Mouse (Mus musculus) cerebellum, adult 18-20 months (tissue): ENCODE results near the gene Pnp2.
"Not testable (repeated sequence)": the region's sequence is repeated elsewhere in the genome, so short reads cannot be mapped to it uniquely, and the experiment has no call there.

Experiments used
- DNase-seq, 2 experiments: peaks; one replicate each; pipeline ENCODE4 v3.0.0; 2021

The Pnp2 gene

DNA sequence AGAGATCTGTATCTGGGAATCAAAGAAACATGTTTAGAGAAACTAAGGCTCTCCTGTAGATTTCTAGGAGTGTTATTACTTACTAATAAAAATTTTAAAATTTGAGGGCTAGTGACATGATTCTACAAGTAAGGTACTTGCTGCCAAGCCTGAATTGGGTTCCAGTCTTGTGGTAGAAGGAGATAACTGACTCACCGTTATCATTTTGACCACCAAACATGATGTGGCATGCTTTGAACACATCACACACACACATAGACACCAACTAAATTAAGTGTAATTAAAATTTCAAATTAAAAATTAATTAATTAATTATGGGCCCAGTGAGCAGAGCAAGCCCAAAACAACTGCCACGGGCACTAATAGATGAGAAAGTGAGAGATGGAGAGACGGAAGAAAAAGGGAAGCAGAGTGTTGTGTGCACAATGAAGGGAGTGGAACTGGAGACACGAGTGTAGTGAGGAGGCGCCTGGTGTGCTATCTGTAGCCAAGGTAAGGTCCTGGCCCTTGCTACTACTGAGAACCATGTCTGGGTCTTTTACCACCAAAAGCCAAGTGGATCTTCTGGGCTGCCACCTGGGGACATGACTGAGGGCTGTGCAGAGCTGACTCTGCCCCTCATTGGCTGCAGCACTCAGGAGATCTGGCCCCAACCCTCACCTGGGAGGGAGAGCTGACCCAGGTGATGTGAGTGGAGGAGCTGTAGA lies 2.6 kb downstream of the Pnp2 start:
- not testable (repeated sequence) for DNase-seq

DNA sequence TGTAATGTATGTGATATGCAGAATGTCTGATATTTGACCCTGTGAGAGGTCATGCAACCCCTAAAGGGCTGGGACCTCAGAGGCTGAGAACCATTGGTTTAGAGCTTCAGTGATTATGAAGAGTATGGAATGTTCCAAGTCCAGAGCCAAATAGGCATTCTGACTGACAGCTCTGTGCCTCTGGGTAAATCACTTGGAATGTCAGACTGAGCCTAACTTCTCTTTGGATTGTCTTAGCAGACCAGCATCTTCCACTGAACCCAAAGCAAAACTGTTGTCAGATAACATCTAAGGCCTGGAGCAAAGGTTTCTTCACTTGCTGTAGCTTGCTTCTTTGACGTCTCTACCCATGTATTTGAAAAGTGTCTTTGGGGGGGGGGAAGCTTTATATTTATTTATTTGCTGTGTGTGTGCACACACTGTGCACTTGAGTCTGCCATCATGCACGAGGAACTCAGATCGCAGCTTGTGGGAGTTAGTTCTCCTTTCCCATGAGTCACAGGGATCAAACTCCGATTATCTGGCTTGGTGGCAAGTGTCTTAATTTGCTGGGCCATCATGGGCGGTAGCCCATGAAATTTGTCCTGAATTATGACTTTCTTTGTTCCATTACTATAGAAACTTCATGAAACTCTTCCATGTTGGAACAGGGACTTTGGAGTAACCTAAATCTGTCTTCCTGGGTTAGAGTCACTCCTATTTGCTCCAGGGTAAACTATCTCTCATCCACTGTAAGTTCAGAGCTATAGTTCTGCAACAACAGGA lies 12.6 kb downstream of the Pnp2 start:
- DNase-seq, result no peak

DNA sequence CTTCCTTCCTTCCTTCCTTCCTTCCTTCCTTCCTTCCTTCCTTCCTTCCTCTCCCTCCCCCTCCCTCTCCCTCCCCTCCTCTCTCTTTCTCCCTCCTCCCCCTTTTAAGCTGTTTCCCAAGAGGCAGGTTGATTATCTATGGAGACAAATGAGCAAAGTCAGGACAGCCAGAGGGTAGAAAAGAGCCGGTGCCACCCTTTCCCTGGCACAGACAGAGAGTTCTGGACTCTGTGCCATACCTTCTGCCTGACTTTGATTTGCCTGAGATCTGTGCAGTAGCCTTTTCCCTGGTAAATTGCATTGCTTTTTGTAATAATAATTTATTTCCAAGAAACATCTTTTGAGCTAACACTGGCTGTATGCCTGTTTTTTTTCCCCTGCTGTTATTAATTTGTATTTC lies 13.2 kb downstream of the Pnp2 start:
- peak in 1 of 2 experiments; percentile 10 for DNase-seq

GRCm38 (mm10) chr14:50969558-50970544 lies 14.1 kb downstream of the Pnp2 start:
- peak; percentile 35 to 48 for DNase-seq

GRCm38 (mm10) chr14:50970822-50971221 lies 15.0 kb downstream of the Pnp2 start:
- DNase-seq, result no peak

GRCm38 (mm10) chr14:50973054-50973453 lies 17.3 kb downstream of the Pnp2 start:
- DNase-seq, result not testable (repeated sequence)

DNA sequence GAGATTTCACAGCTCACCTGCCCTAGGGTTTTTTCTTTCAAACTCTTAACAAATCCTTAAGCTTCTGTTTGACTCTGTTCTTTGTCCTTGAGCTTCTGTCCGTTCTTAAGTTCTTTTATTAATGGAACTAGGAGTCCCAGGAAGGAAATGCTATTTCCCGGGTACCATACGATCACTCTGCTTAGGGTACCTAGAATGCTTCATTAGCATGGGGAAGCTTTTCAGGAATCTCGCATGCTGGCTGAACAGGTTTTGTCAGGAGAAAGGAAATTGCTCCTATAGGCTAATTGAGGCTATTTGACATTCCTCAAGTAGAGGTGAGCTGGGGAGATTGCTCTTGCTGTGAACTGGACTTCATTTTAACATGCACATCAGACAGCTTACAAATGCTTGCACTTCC lies 17.9 kb downstream of the Pnp2 start:
- DNase-seq, result no peak

DNA sequence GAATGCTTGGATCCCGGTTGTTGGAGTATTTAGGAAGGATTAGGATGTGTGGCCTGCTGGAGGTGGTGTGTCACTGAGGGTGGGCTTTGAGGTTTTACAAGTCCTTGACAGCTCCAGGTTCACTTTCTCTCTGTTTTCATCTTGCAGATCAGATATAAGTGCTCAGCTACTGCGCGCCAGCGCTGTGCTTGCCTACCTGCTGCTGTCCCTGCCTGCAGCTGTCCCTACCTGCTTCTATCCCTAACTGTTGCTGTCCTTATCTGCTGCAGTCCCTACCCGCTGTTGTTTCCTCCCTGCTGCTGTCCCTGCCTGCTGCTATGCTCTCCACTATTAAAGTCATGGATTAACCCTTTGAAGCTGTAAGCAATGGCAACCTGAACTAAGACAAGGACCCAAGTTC lies 19.2 kb downstream of the Pnp2 start:
- DNase-seq, result no peak

DNA sequence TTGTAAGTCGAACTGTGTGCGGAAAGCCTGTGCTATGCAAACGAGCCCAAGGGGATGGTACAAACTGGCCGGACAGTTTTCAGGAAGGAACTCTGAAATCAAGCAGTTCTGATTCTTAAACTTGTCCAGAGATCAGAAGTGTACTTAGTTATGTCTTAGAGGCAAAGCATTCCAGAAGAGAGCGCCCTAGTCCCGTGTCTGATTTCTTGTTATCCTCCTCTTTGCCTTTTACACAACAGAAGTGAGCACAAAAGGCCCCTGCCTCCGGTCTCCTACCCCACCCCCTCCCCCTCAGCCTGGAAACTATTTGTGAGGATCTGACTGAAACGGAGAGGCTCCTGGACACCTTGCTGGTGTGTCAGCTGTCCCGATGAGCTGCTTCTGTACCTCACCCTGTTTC lies 20.9 kb downstream of the Pnp2 start:
- DNase-seq, result no peak

- not testable (repeated sequence) for DNase-seq
Observed at GRCm38 (mm10) chr14:50978451-50978850, 22.7 kb downstream of the Pnp2 start.

DNA sequence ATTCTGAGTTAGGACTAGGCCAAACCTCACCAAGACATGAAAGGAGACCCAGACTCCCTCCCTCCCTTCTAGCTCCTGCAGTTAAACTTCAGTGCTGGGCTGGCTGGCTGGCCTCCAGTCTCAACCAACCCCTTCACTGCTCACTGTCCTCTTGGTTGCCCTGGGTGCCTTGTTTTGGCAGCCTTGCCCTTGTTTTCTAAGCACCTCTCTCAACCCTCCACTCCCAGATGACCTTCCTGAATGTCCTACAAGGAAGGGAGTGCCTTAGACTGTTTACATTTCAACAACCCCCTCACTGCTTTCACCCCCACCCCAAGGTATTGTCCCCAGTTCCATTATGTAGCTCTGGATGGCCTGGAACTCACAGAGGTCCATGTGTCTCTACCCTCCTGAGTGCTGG lies 23.8 kb downstream of the Pnp2 start:
- DNase-seq, result no peak

- DNase-seq, result no peak
Observed at GRCm38 (mm10) chr14:50981207-50981606, 25.4 kb downstream of the Pnp2 start.

DNA sequence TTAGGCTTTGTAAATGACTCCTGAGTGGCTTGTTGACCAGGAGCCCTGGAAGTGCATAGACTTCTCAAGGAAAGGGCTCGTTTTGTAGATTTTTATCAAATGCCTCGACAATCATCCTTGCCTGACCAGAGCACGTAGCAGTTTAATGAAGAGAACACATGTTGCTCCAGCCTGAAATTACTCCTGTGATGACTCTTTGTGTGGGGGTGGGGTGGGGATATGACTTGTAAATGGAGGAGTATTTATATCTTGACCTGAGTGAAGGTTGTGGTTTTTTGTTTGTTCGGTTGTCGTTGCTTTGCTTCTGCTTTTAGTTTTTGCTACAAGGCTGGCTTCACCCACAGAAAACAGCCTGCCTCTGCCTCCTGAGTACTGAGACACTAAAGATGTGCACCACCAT lies 26.0 kb downstream of the Pnp2 start:
- DNase-seq, result no peak

GRCm38 (mm10) chr14:50987668-50988067 lies 31.9 kb downstream of the Pnp2 start:
- DNase-seq, result no peak

DNA sequence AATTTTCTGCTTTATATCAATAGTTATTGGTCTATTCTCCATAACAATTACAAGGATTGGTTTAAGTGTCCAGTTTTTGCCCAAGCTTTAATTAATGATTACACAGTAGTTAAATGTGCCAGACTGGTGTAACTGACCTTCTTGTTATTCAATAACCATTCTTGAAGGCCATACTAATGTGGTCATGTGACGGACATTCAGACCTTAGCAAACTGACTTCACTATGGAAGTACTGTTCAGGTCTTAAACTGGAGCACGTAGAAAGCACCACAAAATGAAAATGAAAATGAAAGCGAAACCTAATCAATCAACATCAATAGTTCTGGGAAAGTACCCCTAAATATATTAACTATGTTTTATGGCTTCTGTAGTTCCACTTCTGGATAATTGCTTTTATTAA lies 35.2 kb downstream of the Pnp2 start:
- DNase-seq, result no peak

DNA sequence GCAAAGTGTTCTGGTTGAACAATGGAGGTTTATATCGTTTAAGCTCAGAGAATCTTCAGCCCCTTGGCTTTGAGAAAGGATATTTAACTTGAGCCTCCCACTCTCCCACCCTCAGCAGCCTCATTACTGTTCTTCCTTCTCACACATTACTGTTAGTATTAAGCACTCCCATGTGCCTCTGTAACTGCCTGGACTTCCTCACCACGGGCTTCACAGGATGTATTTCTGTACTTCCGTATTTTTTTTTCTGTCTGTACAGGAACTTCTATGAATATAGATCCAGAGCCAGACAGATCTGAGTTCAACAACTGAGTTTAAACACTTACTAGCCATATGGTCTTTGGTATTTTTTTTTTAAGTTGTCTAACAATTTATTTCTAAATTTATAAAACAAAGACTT lies 41.3 kb downstream of the Pnp2 start:
- DNase-seq, result no peak

GRCm38 (mm10) chr14:50997999-50998666 lies 42.3 kb downstream of the Pnp2 start:
- DNase-seq, result no peak

- no peak for DNase-seq
Observed at GRCm38 (mm10) chr14:51007152-51007801, 51.5 kb downstream of the Pnp2 start, which contains the start of gene Rnase10. Gene Rnase10, plus strand, starts transcription at chr14:51007751.

DNA sequence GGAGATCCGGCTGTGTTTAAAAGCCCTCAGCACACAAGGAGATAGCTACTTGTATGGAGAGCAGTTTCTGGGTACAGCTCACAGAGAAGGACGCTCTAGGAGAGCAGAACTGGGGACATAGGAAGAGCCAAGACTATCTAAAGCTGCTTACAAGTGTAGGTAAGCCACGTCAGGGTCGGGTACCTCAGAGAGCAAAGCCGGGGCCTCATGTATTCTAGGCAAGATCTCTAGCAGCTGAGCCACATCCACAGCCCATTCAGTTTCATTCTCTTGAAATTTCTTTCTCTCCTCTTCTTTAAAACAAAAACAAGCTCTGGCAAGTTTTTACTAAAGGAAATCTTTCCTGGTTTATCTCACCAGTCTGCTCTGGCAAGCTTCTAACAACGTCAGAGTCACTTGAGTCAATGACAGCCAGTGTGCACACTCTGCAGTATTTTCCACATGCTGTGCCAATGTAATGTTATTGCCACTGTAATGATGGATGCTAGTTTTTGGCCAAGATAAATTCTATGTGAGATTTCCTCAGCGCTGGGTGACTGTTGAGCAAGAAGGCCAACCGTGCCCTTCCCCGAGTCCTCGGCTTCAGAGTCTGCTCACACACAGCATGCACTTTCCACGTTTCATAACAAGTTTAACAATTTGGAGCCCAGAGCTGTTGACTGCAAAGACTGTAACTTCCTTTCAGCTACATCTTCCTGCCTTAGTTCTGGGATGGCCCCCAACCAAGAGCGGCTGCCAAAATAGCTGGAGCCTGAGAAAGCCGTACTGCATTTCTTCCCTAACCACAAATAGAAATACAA lies 52.3 kb downstream of the Pnp2 start:
- DNase-seq, result no peak

DNA sequence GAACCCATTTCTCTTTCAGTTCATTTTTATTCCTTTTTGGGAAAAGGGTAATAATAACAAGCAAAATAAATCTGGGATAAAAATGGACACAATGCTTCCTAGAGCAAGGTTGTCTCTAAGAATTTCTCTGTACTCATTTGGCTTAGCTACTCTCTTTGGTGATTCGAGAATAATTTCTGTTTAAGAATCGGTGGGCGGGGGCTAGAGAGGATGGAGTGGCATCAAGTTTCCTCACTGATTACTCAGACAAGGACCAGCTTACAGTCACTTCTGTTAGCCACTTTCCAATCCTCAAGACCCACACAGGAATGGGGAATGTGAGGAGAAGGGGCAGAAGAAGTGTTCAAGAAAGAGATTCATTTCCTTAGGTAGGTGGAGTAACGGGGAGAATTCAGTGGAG lies 53.0 kb downstream of the Pnp2 start:
- no peak for DNase-seq

DNA sequence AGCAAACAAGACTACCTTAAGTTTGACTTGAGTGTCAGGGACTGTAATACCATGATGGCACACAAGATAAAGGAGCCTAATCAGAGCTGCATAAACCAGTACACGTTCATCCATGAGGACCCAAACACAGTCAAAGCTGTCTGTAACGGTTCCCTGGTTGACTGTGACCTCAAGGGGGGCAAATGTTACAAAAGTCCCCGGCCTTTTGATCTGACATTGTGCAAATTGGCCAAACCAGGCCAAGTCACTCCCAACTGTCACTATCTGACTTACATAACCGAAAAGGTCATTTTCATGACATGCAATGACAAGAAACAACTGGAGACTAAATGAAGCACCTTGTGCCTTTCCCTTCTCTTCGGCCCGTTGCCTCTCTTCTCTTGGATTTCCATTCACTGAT lies 53.8 kb downstream of the Pnp2 start:
- DNase-seq, result no peak
